Mouse (Mus musculus): ENCODE measurements around the gene Avpi1. TPM values are rescaled to one million over a fixed set of nuclear protein-coding genes. Genes with fewer than 3 reads are reported as not detected.
A peak's percentile ranks its signal among the peaks of the same experiment; 100 is the strongest.
"Not testable (repeated sequence)": the region's sequence is repeated elsewhere in the genome, so short reads cannot be mapped to it uniquely, and the experiment has no call there.

Gene Avpi1
- polyA plus RNA-seq, 1 experiment from 2014 or later = 6.4 TPM

- Histone ChIP-seq H3K4me2 (peak overlapping the region; percentile 64), H3K36me3 (peaks cover 6% of the 10 kb centered on the region; the same call in 1 of the 2 replicates), H3K4me3 (peak overlapping the region; percentile 95), H3K9ac (peak overlapping the region; percentile 51; the same call in 1 of the 2 replicates), H3K4me1 (replicated peaks) (peaks cover 46% of the 10 kb centered on the region), H3K9me3 (no peaks in the 10 kb centered on the region), H3K27me3 (no peaks in the 10 kb centered on the region), H3K27ac (peak overlapping the region; percentile 83)
- WGBS = 22% methylated on average over 14 of the region's 14 CpGs
- ATAC-seq (ENCODE audit: low FRiP score) = no peak
Observed at GRCm38 (mm10) chr19:42089103-42089747, 39.6 kb downstream of the Avpi1 start.

- WGBS = 0% methylated on average over 21 of the region's 21 CpGs
- Histone ChIP-seq H3K27ac (peak within 1 kb of the TSS; percentile 81), H3K4me2 (peak within 1 kb of the TSS; percentile 90), H3K36me3 (no peaks in the 10 kb centered on the region), H3K4me3 (peak within 1 kb of the TSS; percentile 85), H3K27me3 (no peaks in the 10 kb centered on the region), H3K9me3 (no peaks in the 10 kb centered on the region), H3K4me1 (replicated peaks) (peaks cover 26% of the 10 kb centered on the region), H3K9ac (peak within 1 kb of the TSS; percentile 88)
- ATAC-seq (ENCODE audit: low FRiP score) = peak; percentile 82
Observed at GRCm38 (mm10) chr19:42086166-42086565, 42.7 kb downstream of the Avpi1 start, which contains the start of gene Morn4. Gene Morn4, minus strand, starts transcription at chr19:42086357.

GRCm38 (mm10) chr19:42085690-42086089 is 43.2 kb downstream of the Avpi1 start:
- H3K27me3 ChIP-seq = no peaks in the 10 kb centered on the region
- H3K27ac ChIP-seq = peak overlapping the region; percentile 81
- peak overlapping the region; percentile 88 for H3K9ac ChIP-seq
- 8% methylated on average over 10 of the region's 10 CpGs for WGBS
- no peaks in the 10 kb centered on the region for H3K36me3 ChIP-seq
- no peaks in the 10 kb centered on the region for H3K9me3 ChIP-seq
- H3K4me2 ChIP-seq = peak overlapping the region; percentile 90
- peaks cover 23% of the 10 kb centered on the region for H3K4me1 ChIP-seq (replicated peaks)
- no peak for ATAC-seq (ENCODE audit: low FRiP score)
- peak overlapping the region; percentile 85 for H3K4me3 ChIP-seq

GRCm38 (mm10) chr19:42081613-42082012 is 47.2 kb downstream of the Avpi1 start:
- not testable (repeated sequence) for H3K9me3 ChIP-seq; ATAC-seq (ENCODE audit: low FRiP score); H3K4me2 ChIP-seq; H3K27me3 ChIP-seq; H3K4me3 ChIP-seq; H3K27ac ChIP-seq; H3K9ac ChIP-seq
- H3K4me1 ChIP-seq (replicated peaks) = peaks cover 10% of the 10 kb centered on the region
- peaks cover 22% of the 10 kb centered on the region for H3K36me3 ChIP-seq
- WGBS = 96% methylated on average over 5 of the region's 5 CpGs

- Histone ChIP-seq H3K4me1 (replicated peaks) (peaks cover 4% of the 10 kb centered on the region; the same call in 1 of the 2 replicates), H3K27me3 (no peaks in the 10 kb centered on the region), H3K4me3 (no peak overlapping the region), H3K36me3 (peaks cover 34% of the 10 kb centered on the region), H3K9me3 (no peaks in the 10 kb centered on the region), H3K27ac (no peak overlapping the region), H3K4me2 (no peak overlapping the region), H3K9ac (no peak overlapping the region)
- ATAC-seq (ENCODE audit: low FRiP score) = no peak
- WGBS = 80% methylated on average over 11 of the region's 11 CpGs
Observed at GRCm38 (mm10) chr19:42080469-42080868, 48.4 kb downstream of the Avpi1 start.

- H3K27me3 ChIP-seq = no peaks in the 10 kb centered on the region
- no peak overlapping the region for H3K4me2 ChIP-seq
Observed at GRCm38 (mm10) chr19:42079950-42080349, 48.9 kb downstream of the Avpi1 start.

GRCm38 (mm10) chr19:42079006-42079405 is 49.9 kb downstream of the Avpi1 start:
- no peak overlapping the region for H3K9ac ChIP-seq
- no peaks in the 10 kb centered on the region for H3K9me3 ChIP-seq
- no peak overlapping the region for H3K4me3 ChIP-seq
- no peaks in the 10 kb centered on the region for H3K4me1 ChIP-seq (replicated peaks)
- H3K4me2 ChIP-seq = no peak overlapping the region
- peaks cover 48% of the 10 kb centered on the region for H3K36me3 ChIP-seq
- WGBS = 96% methylated on average over 12 of the region's 12 CpGs
- ATAC-seq (ENCODE audit: low FRiP score) = no peak
- H3K27ac ChIP-seq = no peak overlapping the region
- no peaks in the 10 kb centered on the region for H3K27me3 ChIP-seq

More at GRCm38 (mm10) chr19:42079950-42080349, 48.9 kb downstream of the Avpi1 start:
- Histone ChIP-seq H3K9me3 (no peaks in the 10 kb centered on the region), H3K27ac (no peak overlapping the region), H3K4me1 (replicated peaks) (0 out of 2 replicates have a peak, but pooled peaks cover 3% of the 10 kb centered on the region), H3K9ac (no peak overlapping the region), H3K36me3 (peaks cover 39% of the 10 kb centered on the region), H3K4me3 (no peak overlapping the region)
- no peak for ATAC-seq (ENCODE audit: low FRiP score)
- WGBS = 82% methylated on average over 5 of the region's 5 CpGs

GRCm38 (mm10) chr19:42078566-42078965 is 50.3 kb downstream of the Avpi1 start:
- H3K4me1 ChIP-seq (replicated peaks) = no peaks in the 10 kb centered on the region
- no peak overlapping the region for H3K4me3 ChIP-seq
- no peak for ATAC-seq (ENCODE audit: low FRiP score)
- no peak overlapping the region for H3K4me2 ChIP-seq
- no peak overlapping the region for H3K27ac ChIP-seq
- 98% methylated on average over 8 of the region's 8 CpGs for WGBS
- H3K9me3 ChIP-seq = no peaks in the 10 kb centered on the region
- peaks cover 52% of the 10 kb centered on the region for H3K36me3 ChIP-seq
- no peaks in the 10 kb centered on the region for H3K27me3 ChIP-seq
- no peak overlapping the region for H3K9ac ChIP-seq

- H3K4me1 ChIP-seq (replicated peaks) = no peaks in the 10 kb centered on the region
- WGBS = 89% methylated on average over 16 of the region's 16 CpGs
Observed at GRCm38 (mm10) chr19:42075992-42076391, 52.9 kb downstream of the Avpi1 start.

GRCm38 (mm10) chr19:42075051-42075450 is 53.8 kb downstream of the Avpi1 start:
- Histone ChIP-seq H3K9me3 (no peaks in the 10 kb centered on the region), H3K4me3 (no peak overlapping the region), H3K4me2 (no peak overlapping the region), H3K9ac (no peak overlapping the region), H3K4me1 (replicated peaks) (no peaks in the 10 kb centered on the region), H3K27ac (no peak overlapping the region), H3K36me3 (peaks cover 59% of the 10 kb centered on the region), H3K27me3 (no peaks in the 10 kb centered on the region)
- ATAC-seq (ENCODE audit: low FRiP score) = no peak
- WGBS = 87% methylated on average over 2 of the region's 2 CpGs

More at GRCm38 (mm10) chr19:42075992-42076391, 52.9 kb downstream of the Avpi1 start:
- no peak overlapping the region for H3K27ac ChIP-seq
- no peak overlapping the region for H3K4me3 ChIP-seq
- H3K9me3 ChIP-seq = no peaks in the 10 kb centered on the region
- H3K36me3 ChIP-seq = peaks cover 54% of the 10 kb centered on the region
- no peak for ATAC-seq (ENCODE audit: low FRiP score)
- no peak overlapping the region for H3K9ac ChIP-seq
- no peak overlapping the region for H3K4me2 ChIP-seq
- no peaks in the 10 kb centered on the region for H3K27me3 ChIP-seq

Other genes with a start within 250 kb of the Avpi1 start
- 15.6 and 15.7 TPM in 2 replicates for gene Rrp12, start 232.9 kb downstream of the Avpi1 start, polyA plus RNA-seq (2015; fragmentation: Nextera tagmentation; extraction: Ambion mirVana)
- 465 and 466 TPM in 2 replicates for gene Pgam1, start 217.1 kb downstream of the Avpi1 start, polyA plus RNA-seq (2015; fragmentation: Nextera tagmentation; extraction: Ambion mirVana)
- gene Exosc1, start 195.6 kb downstream of the Avpi1 start, polyA plus RNA-seq (2015; fragmentation: Nextera tagmentation; extraction: Ambion mirVana) = 65.8 and 67.0 TPM in 2 replicates
- gene Zdhhc16, start 195.6 kb downstream of the Avpi1 start, polyA plus RNA-seq (2015; fragmentation: Nextera tagmentation; extraction: Ambion mirVana) = 78.8 and 80.7 TPM in 2 replicates
- 36.5 and 39.7 TPM in 2 replicates for gene Mms19, start 147.9 kb downstream of the Avpi1 start, polyA plus RNA-seq (2015; fragmentation: Nextera tagmentation; extraction: Ambion mirVana)
- gene Ubtd1, start 147.3 kb downstream of the Avpi1 start, polyA plus RNA-seq (2015; fragmentation: Nextera tagmentation; extraction: Ambion mirVana) = 10.8 and 11.4 TPM in 2 replicates
- gene Ankrd2, start 93.1 kb downstream of the Avpi1 start, polyA plus RNA-seq (2015; fragmentation: Nextera tagmentation; extraction: Ambion mirVana) = 0.35 and 0.53 TPM in 2 replicates
- 1.3 and 1.7 TPM in 2 replicates for gene Hoga1, start 83.4 kb downstream of the Avpi1 start, polyA plus RNA-seq (2015; fragmentation: Nextera tagmentation; extraction: Ambion mirVana)
- not detected in 2 replicates for gene 4933411K16Rik, start 76.8 kb downstream of the Avpi1 start, polyA plus RNA-seq (2015; fragmentation: Nextera tagmentation; extraction: Ambion mirVana)
- gene Morn4, start 42.7 kb downstream of the Avpi1 start, polyA plus RNA-seq (2015; fragmentation: Nextera tagmentation; extraction: Ambion mirVana) = 125 TPM in 2 replicates
- 27.0 and 27.9 TPM in 2 replicates for gene Pi4k2a, start 38.6 kb downstream of the Avpi1 start, polyA plus RNA-seq (2015; fragmentation: Nextera tagmentation; extraction: Ambion mirVana)
- gene Marveld1, start 18.3 kb upstream of the Avpi1 start, polyA plus RNA-seq (2015; fragmentation: Nextera tagmentation; extraction: Ambion mirVana) = 1.5 and 1.7 TPM in 2 replicates
- 55.3 and 58.7 TPM in 2 replicates for gene Zfyve27, start 34.9 kb upstream of the Avpi1 start, polyA plus RNA-seq (2015; fragmentation: Nextera tagmentation; extraction: Ambion mirVana)
- gene Sfrp5, start 73.2 kb upstream of the Avpi1 start, polyA plus RNA-seq (2015; fragmentation: Nextera tagmentation; extraction: Ambion mirVana) = 4.4 and 4.6 TPM in 2 replicates
- gene Golga7b, start 118.5 kb upstream of the Avpi1 start, polyA plus RNA-seq (2015; fragmentation: Nextera tagmentation; extraction: Ambion mirVana) = 38.8 and 40.0 TPM in 2 replicates